Mouse (Mus musculus) erythroblast, embryonic 14.5 days (primary cell): ENCODE measurements at regions not wholly inside any gene's neighbourhood (a gene's known extent, or its start where the extent isn't known, plus 50 kb on each side); places are given as distances from the start of the nearest gene placed in this dataset.

Experiments
- H3K27me3 ChIP-seq: 2 replicates; pipeline ENCODE4 v1.6.1; 2012; ENCODE audit warnings: inconsistent platforms; ENCODE audit not compliant: control insufficient read depth
- H3K36me3 ChIP-seq: 2 replicates; pipeline ENCODE4 v1.6.1; 2012; ENCODE audit warnings: mild to moderate bottlenecking, inconsistent platforms; ENCODE audit not compliant: control insufficient read depth
- H3K4me1 ChIP-seq: 2 replicates; pipeline ENCODE4 v1.6.1; 2012; ENCODE audit warnings: inconsistent platforms; ENCODE audit not compliant: control insufficient read depth
- H3K4me3 ChIP-seq: replicated peaks from 2 replicates; pipeline ENCODE3; 2012; ENCODE audit warnings: moderate library complexity, mild to moderate bottlenecking, inconsistent platforms
- H3K9me3 ChIP-seq: 2 replicates; pipeline ENCODE4 v1.6.1; 2012; ENCODE audit warnings: low read length, inconsistent platforms, mixed read lengths; ENCODE audit not compliant: control insufficient read depth
- GATA1 ChIP-seq: IDR thresholded peaks from 2 replicates; pipeline ENCODE4 v1.6.1; 2012; ENCODE audit warnings: low read length, inconsistent platforms, mixed read lengths
- TAL1 ChIP-seq: IDR thresholded peaks from 3 replicates; pipeline ENCODE4 v1.6.1; 2012; ENCODE audit warnings: low read length, inconsistent platforms, mixed read lengths

- H3K36me3 ChIP-seq: no peaks in the 10 kb centered on the region
- H3K9me3 ChIP-seq: peaks cover 2% of the 10 kb centered on the region; the same call in 1 of the 2 replicates
- no peaks in the 10 kb centered on the region for H3K27me3 ChIP-seq
- H3K4me3 ChIP-seq: no peak overlapping the region
- H3K4me1 ChIP-seq: no peaks in the 10 kb centered on the region
- TF ChIP-seq TAL1 (no peak), GATA1 (no peak)
Measured at GRCm38 (mm10) chr6:99874852-99875251, 148.7 kb upstream of the Prok2 start.

DNA sequence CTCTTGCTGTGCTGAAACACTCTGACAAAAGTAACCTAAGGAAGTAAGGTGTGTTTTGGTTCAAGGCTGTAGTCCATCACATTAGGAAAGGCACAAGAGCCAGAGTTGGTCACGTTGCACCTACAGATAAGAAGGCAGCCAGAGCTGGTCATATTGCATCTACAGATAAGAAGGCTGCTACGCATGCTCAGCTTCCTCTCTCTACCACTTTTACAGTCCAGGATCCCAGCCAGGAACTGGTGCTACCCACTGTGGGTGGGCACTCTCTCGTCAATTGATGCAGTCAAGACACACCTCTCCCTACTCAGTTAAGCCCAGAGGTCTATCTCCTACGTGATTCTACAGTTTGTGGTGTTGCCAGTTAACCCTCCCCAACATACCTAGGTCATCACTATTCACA, 147.8 kb upstream of the Prok2 start:
- TF ChIP-seq GATA1 (no peak), TAL1 (no peak)
- H3K4me3 ChIP-seq: no peak overlapping the region
- H3K9me3 ChIP-seq: peaks cover 2% of the 10 kb centered on the region; the same call in 1 of the 2 replicates

DNA sequence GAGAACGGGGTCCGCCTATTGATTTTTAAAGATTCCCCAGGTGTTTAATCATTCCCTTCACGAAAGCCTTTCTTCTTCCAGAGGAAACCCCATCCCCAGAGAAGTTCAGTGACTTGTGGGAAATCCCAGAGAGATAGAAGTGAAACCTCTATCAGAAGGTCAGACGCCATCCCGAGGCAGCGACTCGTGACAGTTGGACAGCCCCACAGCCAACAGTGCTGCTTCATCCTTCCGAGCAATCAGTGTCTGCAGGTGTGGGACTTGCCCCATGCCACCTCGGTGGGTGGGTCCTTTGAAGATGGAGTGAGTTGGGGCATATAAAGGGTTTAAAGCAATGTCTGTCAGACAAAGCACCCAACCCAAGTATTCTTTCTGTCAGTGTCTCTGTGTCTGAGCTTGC, 139.9 kb upstream of the Prok2 start:
- Histone ChIP-seq H3K4me3 (no peak overlapping the region), H3K4me1 (no peaks in the 10 kb centered on the region), H3K27me3 (no peaks in the 10 kb centered on the region), H3K36me3 (no peaks in the 10 kb centered on the region), H3K9me3 (no peaks in the 10 kb centered on the region)
- TF ChIP-seq TAL1 (no peak), GATA1 (no peak)

More for the DNA sequence above, 147.8 kb upstream of the Prok2 start:
- Histone ChIP-seq H3K4me1 (no peaks in the 10 kb centered on the region), H3K36me3 (no peaks in the 10 kb centered on the region), H3K27me3 (no peaks in the 10 kb centered on the region)

DNA sequence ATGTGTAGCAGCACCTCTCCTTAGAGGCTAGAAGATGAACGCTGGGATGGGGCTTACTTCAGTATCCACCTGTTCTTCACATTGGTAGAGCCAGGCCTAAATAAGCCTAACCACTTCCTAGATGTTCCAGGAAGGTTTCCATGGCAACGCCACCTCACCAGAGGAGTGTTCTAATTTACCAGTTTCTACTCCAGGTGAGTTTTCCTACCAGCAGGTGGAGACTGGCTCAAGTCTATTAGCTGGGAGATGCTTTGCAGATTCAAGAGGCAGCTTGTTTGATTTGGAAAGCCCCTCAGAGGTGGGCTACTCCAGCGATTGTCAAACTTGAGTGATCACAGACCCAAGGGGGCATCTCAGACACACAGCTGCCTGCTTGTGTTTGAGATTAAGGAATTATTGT, 138.8 kb upstream of the Prok2 start:
- Histone ChIP-seq H3K4me1 (no peaks in the 10 kb centered on the region), H3K9me3 (no peaks in the 10 kb centered on the region), H3K4me3 (no peak overlapping the region), H3K27me3 (no peaks in the 10 kb centered on the region), H3K36me3 (no peaks in the 10 kb centered on the region)
- TF ChIP-seq TAL1 (no peak), GATA1 (no peak)

DNA sequence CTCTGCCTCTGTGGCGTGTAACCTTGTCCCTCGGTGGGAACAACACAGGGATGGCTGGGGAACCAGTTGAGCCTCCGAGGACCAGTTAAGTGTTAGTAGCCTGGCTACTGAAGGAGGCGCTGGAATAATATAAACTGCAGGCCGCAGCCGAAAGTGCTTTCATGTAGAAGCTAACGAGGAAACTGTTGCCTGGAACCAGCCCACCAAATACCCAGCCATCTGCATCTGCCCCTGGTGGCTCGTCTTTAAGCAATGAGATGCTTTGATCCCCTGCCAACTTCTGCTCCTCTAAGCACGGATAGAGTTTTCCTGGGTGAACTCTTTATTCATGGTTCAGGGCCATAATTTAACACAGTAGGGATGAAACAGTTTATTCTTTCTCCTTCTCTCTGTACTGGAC, 137.2 kb upstream of the Prok2 start:
- Histone ChIP-seq H3K9me3 (no peaks in the 10 kb centered on the region), H3K27me3 (no peaks in the 10 kb centered on the region), H3K4me3 (no peak overlapping the region), H3K36me3 (no peaks in the 10 kb centered on the region), H3K4me1 (no peaks in the 10 kb centered on the region)
- TF ChIP-seq TAL1 (no peak), GATA1 (no peak)

DNA sequence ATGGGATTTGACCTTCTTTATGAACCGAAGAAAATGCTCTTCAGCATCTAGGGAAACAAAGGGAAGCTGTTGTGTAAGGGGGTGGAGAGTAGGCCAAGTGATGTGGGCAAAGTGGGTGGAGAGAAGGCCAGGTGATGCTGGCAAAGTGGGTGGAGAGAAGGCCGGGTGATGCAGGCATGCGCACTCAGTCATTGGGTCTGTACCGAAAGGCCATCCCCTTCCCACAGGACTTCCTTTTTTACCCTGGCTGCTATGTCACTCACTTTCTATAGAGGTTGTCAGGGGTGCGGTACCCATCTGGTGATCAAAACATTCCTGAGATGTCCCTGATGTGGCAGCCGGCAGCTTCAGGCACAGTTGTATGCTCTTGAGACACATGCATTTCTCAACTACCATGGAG, 131.2 kb upstream of the Prok2 start:
- Histone ChIP-seq H3K4me3 (no peak overlapping the region), H3K4me1 (no peaks in the 10 kb centered on the region), H3K36me3 (no peaks in the 10 kb centered on the region), H3K27me3 (no peaks in the 10 kb centered on the region), H3K9me3 (no peaks in the 10 kb centered on the region)
- TF ChIP-seq TAL1: no peak
- no peak for TF ChIP-seq GATA1

GRCm38 (mm10) chr6:99853716-99854115, 127.5 kb upstream of the Prok2 start:
- no peaks in the 10 kb centered on the region for H3K27me3 ChIP-seq
- TF ChIP-seq GATA1 (no peak), TAL1 (no peak)

GRCm38 (mm10) chr6:99850706-99851105, 124.5 kb upstream of the Prok2 start:
- H3K4me3 ChIP-seq: no peak overlapping the region
- no peaks in the 10 kb centered on the region for H3K27me3 ChIP-seq
- H3K36me3 ChIP-seq: no peaks in the 10 kb centered on the region
- H3K9me3 ChIP-seq: no peaks in the 10 kb centered on the region
- TF ChIP-seq TAL1 (no peak), GATA1 (no peak)
- no peaks in the 10 kb centered on the region for H3K4me1 ChIP-seq

More at GRCm38 (mm10) chr6:99853716-99854115, 127.5 kb upstream of the Prok2 start:
- H3K4me3 ChIP-seq: no peak overlapping the region
- H3K4me1 ChIP-seq: no peaks in the 10 kb centered on the region
- H3K9me3 ChIP-seq: no peaks in the 10 kb centered on the region
- H3K36me3 ChIP-seq: no peaks in the 10 kb centered on the region

DNA sequence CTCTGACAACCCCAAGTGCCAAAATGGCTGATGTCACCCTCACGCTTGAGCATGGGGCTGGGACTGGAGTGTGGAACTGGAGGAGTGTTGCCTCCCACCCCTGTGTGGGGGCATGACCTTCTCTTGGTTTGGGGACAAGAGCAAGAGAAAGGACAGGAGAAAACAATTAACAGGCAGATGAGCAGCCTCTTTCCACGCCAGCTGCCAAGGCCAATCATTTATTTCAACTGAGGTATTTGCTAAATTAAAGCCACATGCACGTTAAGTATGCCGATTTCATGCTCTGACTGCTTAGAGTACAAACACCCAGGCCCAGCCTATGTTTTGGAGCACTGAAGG, 119.3 kb upstream of the Prok2 start:
- Histone ChIP-seq H3K4me1 (no peaks in the 10 kb centered on the region), H3K9me3 (no peaks in the 10 kb centered on the region)

GRCm38 (mm10) chr6:99844775-99845507, 118.7 kb upstream of the Prok2 start:
- H3K9me3 ChIP-seq: no peaks in the 10 kb centered on the region
- no peaks in the 10 kb centered on the region for H3K27me3 ChIP-seq
- no peak for TF ChIP-seq TAL1
- no peak for TF ChIP-seq GATA1
- no peak overlapping the region for H3K4me3 ChIP-seq
- H3K36me3 ChIP-seq: no peaks in the 10 kb centered on the region
- H3K4me1 ChIP-seq: no peaks in the 10 kb centered on the region

More for the DNA sequence above, 119.3 kb upstream of the Prok2 start:
- Histone ChIP-seq H3K36me3 (no peaks in the 10 kb centered on the region), H3K4me3 (no peak overlapping the region), H3K27me3 (no peaks in the 10 kb centered on the region)
- TF ChIP-seq TAL1 (no peak), GATA1 (no peak)
